8 mouse cellular contexts compared by ENCODE assay signal in the genomic region with DNA sequence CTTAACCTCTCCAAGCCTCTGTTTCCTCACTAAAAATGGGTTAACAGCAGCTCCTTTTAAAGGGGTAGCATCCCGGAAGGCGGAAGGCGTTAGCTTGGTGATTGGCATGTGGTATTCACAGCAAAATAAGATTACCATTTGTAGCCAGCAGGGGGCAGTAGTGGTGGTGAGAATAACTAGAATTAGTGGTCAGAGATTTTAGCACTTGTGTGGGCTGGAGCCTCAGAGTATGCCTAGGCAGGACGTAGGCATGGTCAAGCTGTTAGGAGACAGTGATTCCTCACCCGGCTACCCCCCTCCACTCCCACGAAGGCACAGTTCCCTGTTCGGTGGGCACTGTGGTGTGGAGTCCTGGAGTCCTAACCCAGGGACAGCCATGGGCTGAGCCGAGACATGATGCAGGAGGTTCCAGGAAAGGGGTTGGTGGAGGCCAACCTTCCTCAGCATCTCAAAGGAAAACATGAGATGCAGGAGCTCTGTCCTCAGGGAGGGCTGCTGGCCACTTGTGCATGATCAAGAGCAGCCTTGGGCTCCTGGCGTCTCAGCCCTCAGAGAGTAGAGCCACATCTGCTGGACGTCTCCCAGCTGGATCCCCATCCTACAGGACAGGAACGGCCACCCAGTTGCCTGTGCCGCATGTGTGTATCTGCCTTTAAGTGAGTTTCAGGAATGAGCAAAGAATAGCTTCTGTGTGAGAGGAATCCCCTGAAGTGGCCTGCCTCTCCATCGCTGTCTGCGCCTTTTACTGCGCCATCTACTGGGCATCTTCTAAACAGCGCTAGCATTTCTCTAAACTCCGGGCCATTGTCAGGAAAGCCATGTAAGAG. TPM values are rescaled to one million over a fixed set of nuclear protein-coding genes. Genes with fewer than 3 reads are reported as not detected.
DNase-seq lines count a peak whose midpoint lies in the region; ATAC-seq and TF ChIP-seq lines count a peak whose summit lies in the region.

No protein-coding gene starts in this region.

- peaks cover 31% of the 10 kb centered on the region for H3K36me3 ChIP-seq in hindbrain, postnatal 0 days (ENCODE audit: insufficient read depth, low read length)

- H3K9me3 ChIP-seq in hindbrain, postnatal 0 days (ENCODE audit: low read length), result no peaks in the 10 kb centered on the region

- TF ChIP-seq CTCF in hindbrain, postnatal 0 days (IDR thresholded peaks at IDR 0.05; ENCODE audit: low read depth), result peak; percentile 91

- no peaks in the 10 kb centered on the region for H3K27me3 ChIP-seq in hindbrain, postnatal 0 days (ENCODE audit: insufficient read depth, low read length)

- H3K4me2 ChIP-seq in hindbrain, postnatal 0 days (ENCODE audit: low read depth, low read length), result no peak overlapping the region

- 28% methylated on average over 17 of the region's 17 CpGs for WGBS in hindbrain, postnatal 0 days

- no peak overlapping the region for H3K4me3 ChIP-seq in hindbrain, postnatal 0 days (ENCODE audit: low read length)

- no peak overlapping the region for H3K9ac ChIP-seq in hindbrain, postnatal 0 days (replicated peaks; ENCODE audit: low read length)

- DNase-seq in heart, adult 11 months, result peak; percentile 93
- DNase-seq in heart, postnatal 25 days (ENCODE audit: low spot score), result no peak
- peak; percentile 53 to 79 for DNase-seq in cerebellum, postnatal 4 days (ENCODE audit: low spot score in 2 of 2)
- peak; percentile 74 to 84 for DNase-seq in frontal cortex, postnatal 36 days (ENCODE audit: low spot score in 2 of 2)
- peak; percentile 91 for DNase-seq in hindbrain, postnatal 0 days (ENCODE audit: low spot score)
- DNase-seq in layer of hippocampus, postnatal 36 days, result peak; percentile 51 to 70
- peak; percentile 76 for DNase-seq in right cerebral cortex, adult 18-20 months

- intact Hi-C loops in heart, postnatal 25 days (cut with DNase I), result loop anchor here (1.0 to 2.0 kb wide), 3 partner anchors 21 to 228 kb away; no protein-coding TSS in a partner anchor

- peak; percentile 65 for ATAC-seq in hindbrain, postnatal 0 days
- ATAC-seq in megakaryocyte, adult 5-6 weeks (ENCODE audit: poor library complexity, severe bottlenecking), result peak; percentile 87

- peak overlapping the region; percentile 59 for H3K27ac ChIP-seq in hindbrain, postnatal 0 days

- no peaks in the 10 kb centered on the region for H3K4me1 ChIP-seq in hindbrain, postnatal 0 days (ENCODE audit: insufficient read depth, low read length)

RNA-seq across cellular contexts. Expression of a gene that starts 11.6 kb away (rescaled TPM):
- total RNA-seq in heart, postnatal 25 days (2021), result not detected
- not detected in 2 replicates for total RNA-seq in hindbrain, postnatal 0 days (2014; rRNA removed)
- polyA plus RNA-seq in hindbrain, postnatal 0 days (2015; fragmentation: Nextera tagmentation; extraction: Ambion mirVana), result 0.10 and 0.18 TPM in 2 replicates
- under 1 TPM; 0.57 to 0.61 TPM for total RNA-seq in layer of hippocampus, postnatal 36 days (2021)
- total RNA-seq in megakaryocyte, adult 5-6 weeks (2015), result 0.25 TPM in 1 of 2 replicates, not detected in the other
- total RNA-seq in megakaryocyte, adult 5-6 weeks (2017), result 0.29 TPM in 1 of 2 replicates, not detected in the other
